Mouse (Mus musculus) cerebellum, adult 2 months (tissue): Measurements from ENCODE around the gene 4933430I17Rik.

ENCODE experiments used
- CTCF ChIP-seq: fragments of 200-500 bp; IDR thresholded peaks from 2 replicates; pipeline ENCODE4 v1.5.1; 2011; ENCODE audit warnings: low read depth, mild to moderate bottlenecking, control low read depth, low read length, moderate library complexity, borderline replicate concordance; ENCODE audit not compliant: insufficient read depth
- POLR2A ChIP-seq: fragments of 200-500 bp; IDR thresholded peaks from 2 replicates; pipeline ENCODE4 v1.6.1; 2011; ENCODE audit warnings: low read length, control low read depth, borderline replicate concordance; ENCODE audit not compliant: insufficient read depth

GRCm38 (mm10) chr4:62526256-62526655 lies 1.1 kb downstream of the 4933430I17Rik start:
- no peak for TF ChIP-seq CTCF
- TF ChIP-seq POLR2A: no peak
